Mouse (Mus musculus) heart, embryonic 11.5 days (tissue): ENCODE results near the gene Ttc25. TPM values are rescaled to one million over a fixed set of nuclear protein-coding genes. Genes with fewer than 3 reads are reported as not detected.
A peak's percentile ranks its signal among the peaks of the same experiment; 100 is the strongest.

ENCODE experiments used
- ATAC-seq: fragments of 200-750 bp; cut with Nextera tagmentation; replicated peaks from 2 replicates; pipeline ENCODE4 v1.8.0; 2017; ENCODE audit warnings: moderate library complexity; ENCODE audit not compliant: insufficient number of reproducible peaks, low FRiP score, low TSS enrichment
- H3K27ac ChIP-seq: fragments of 300-500 bp; sonication (generic); 2 replicates; pipeline ENCODE4 v1.5.1; 2014; ENCODE audit warnings: mild to moderate bottlenecking, low read depth, low read length
- H3K27me3 ChIP-seq: fragments of 300-500 bp; sonication (generic); 2 replicates; pipeline ENCODE4 v1.6.1; 2014; ENCODE audit warnings: mild to moderate bottlenecking, low read length, mixed read lengths; ENCODE audit not compliant: control insufficient read depth, insufficient read depth
- H3K36me3 ChIP-seq: fragments of 300-500 bp; sonication (generic); 2 replicates; pipeline ENCODE4 v1.6.1; 2014; ENCODE audit warnings: mild to moderate bottlenecking, low read length, moderate library complexity, mixed read lengths; ENCODE audit not compliant: control insufficient read depth, insufficient read depth
- H3K4me1 ChIP-seq: fragments of 300-500 bp; sonication (generic); 2 replicates; pipeline ENCODE4 v1.6.1; 2014; ENCODE audit warnings: low read length; ENCODE audit not compliant: control insufficient read depth, insufficient read depth
- H3K4me2 ChIP-seq: fragments of 300-500 bp; sonication (generic); 2 replicates; pipeline ENCODE4 v1.6.1; 2014; ENCODE audit warnings: mild to moderate bottlenecking, moderate library complexity
- H3K4me3 ChIP-seq: fragments of 300-500 bp; sonication (generic); 2 replicates; pipeline ENCODE4 v1.5.1; 2014; ENCODE audit warnings: low read depth, low read length
- H3K9ac ChIP-seq: fragments of 300-500 bp; sonication (generic); 2 replicates; pipeline ENCODE4 v1.6.1; 2014; ENCODE audit warnings: mild to moderate bottlenecking, low read depth, low read length, moderate library complexity
- H3K9me3 ChIP-seq: fragments of 300-500 bp; sonication (generic); replicated peaks from 2 replicates; pipeline ENCODE4 v1.6.1; 2016; ENCODE audit warnings: low read length; ENCODE audit not compliant: control insufficient read depth
- WGBS: fragments of 180-500 bp; shearing (Covaris S2); extraction: QIAGEN DNeasy Blood & Tissue Kit; methylation state at CpG from one replicate; pipeline ENCODE4 v1.1.7; 2014; ENCODE audit not compliant: insufficient replicate concordance; 5-methylcytosine and 5-hydroxymethylcytosine counted together
- polyA plus RNA-seq: library from polyadenylated mRNA; unstranded; fragments of >200 nt; fragmentation: Nextera tagmentation; extraction: Ambion mirVana; gene quantifications from 2 replicates; pipeline ENCODE4 v1.2.1, GENCODE M21; 2014

The Ttc25 gene
- polyA plus RNA-seq, 1 experiment from 2014 or later, result 0.31 TPM

GRCm38 (mm10) chr11:100536466-100536865 lies 8.9 kb upstream of the Ttc25 start:
- no peaks in the 10 kb centered on the region for H3K36me3 ChIP-seq
- no peak overlapping the region for H3K27ac ChIP-seq
- no peaks in the 10 kb centered on the region for H3K9me3 ChIP-seq
- H3K4me1 ChIP-seq, result 0 out of 2 replicates have a peak, but pooled peaks cover 3% of the 10 kb centered on the region
- no peaks in the 10 kb centered on the region for H3K27me3 ChIP-seq
- ATAC-seq, result no peak
- H3K9ac ChIP-seq, result no peak overlapping the region
- H3K4me2 ChIP-seq, result no peak overlapping the region
- no peak overlapping the region for H3K4me3 ChIP-seq

GRCm38 (mm10) chr11:100540966-100541365 lies 4.4 kb upstream of the Ttc25 start:
- Histone ChIP-seq H3K4me1 (0 out of 2 replicates have a peak, but pooled peaks cover 3% of the 10 kb centered on the region), H3K4me3 (no peak overlapping the region), H3K27me3 (no peaks in the 10 kb centered on the region), H3K36me3 (no peaks in the 10 kb centered on the region), H3K9ac (no peak overlapping the region), H3K27ac (no peak overlapping the region), H3K4me2 (no peak overlapping the region), H3K9me3 (no peaks in the 10 kb centered on the region)
- ATAC-seq, result no peak
- 23% methylated on average over 6 of the region's 6 CpGs for WGBS

- Histone ChIP-seq H3K36me3 (no peaks in the 10 kb centered on the region), H3K9ac (no peak overlapping the region), H3K4me3 (no peak overlapping the region), H3K27me3 (no peaks in the 10 kb centered on the region), H3K27ac (no peak overlapping the region), H3K4me1 (0 out of 2 replicates have a peak, but pooled peaks cover 3% of the 10 kb centered on the region), H3K4me2 (no peak overlapping the region), H3K9me3 (no peaks in the 10 kb centered on the region)
- 57% methylated on average over 2 of the region's 2 CpGs for WGBS
- no peak for ATAC-seq
Measured at GRCm38 (mm10) chr11:100541577-100541976, 3.8 kb upstream of the Ttc25 start.

GRCm38 (mm10) chr11:100545746-100546085 lies 309 bp downstream of the Ttc25 start:
- no peak for ATAC-seq
- WGBS, result 26% methylated on average over 7 of the region's 7 CpGs
- Histone ChIP-seq H3K36me3 (no peaks in the 10 kb centered on the region), H3K27me3 (no peaks in the 10 kb centered on the region), H3K9ac (peak overlapping the region; percentile 53; the same call in 1 of the 2 replicates), H3K4me1 (0 out of 2 replicates have a peak, but pooled peaks cover 3% of the 10 kb centered on the region), H3K4me2 (peak overlapping the region; percentile 75), H3K4me3 (peak overlapping the region; percentile 45), H3K27ac (peak overlapping the region; percentile 24; the same call in 1 of the 2 replicates), H3K9me3 (no peaks in the 10 kb centered on the region)

- 82% methylated on average over 6 of the region's 6 CpGs for WGBS
- no peaks in the 10 kb centered on the region for H3K27me3 ChIP-seq
- no peaks in the 10 kb centered on the region for H3K4me1 ChIP-seq
- ATAC-seq, result no peak
- H3K4me2 ChIP-seq, result no peak overlapping the region
- H3K27ac ChIP-seq, result no peak overlapping the region
- no peak overlapping the region for H3K4me3 ChIP-seq
- H3K9me3 ChIP-seq, result no peaks in the 10 kb centered on the region
- H3K36me3 ChIP-seq, result no peaks in the 10 kb centered on the region
- no peak overlapping the region for H3K9ac ChIP-seq
Measured at GRCm38 (mm10) chr11:100546955-100547354, 1.5 kb downstream of the Ttc25 start.

GRCm38 (mm10) chr11:100548141-100548540 lies 2.7 kb downstream of the Ttc25 start:
- 60% methylated on average over 6 of the region's 6 CpGs for WGBS
- H3K36me3 ChIP-seq, result no peaks in the 10 kb centered on the region
- no peaks in the 10 kb centered on the region for H3K9me3 ChIP-seq
- no peaks in the 10 kb centered on the region for H3K27me3 ChIP-seq
- H3K4me2 ChIP-seq, result no peak overlapping the region
- H3K4me3 ChIP-seq, result no peak overlapping the region
- H3K9ac ChIP-seq, result no peak overlapping the region
- H3K4me1 ChIP-seq, result no peaks in the 10 kb centered on the region
- ATAC-seq, result no peak
- no peak overlapping the region for H3K27ac ChIP-seq

GRCm38 (mm10) chr11:100549466-100549865 lies 4.1 kb downstream of the Ttc25 start:
- 68% methylated on average over 8 of the region's 8 CpGs for WGBS
- no peaks in the 10 kb centered on the region for H3K36me3 ChIP-seq
- H3K9me3 ChIP-seq, result no peaks in the 10 kb centered on the region
- H3K4me2 ChIP-seq, result no peak overlapping the region
- no peak for ATAC-seq
- no peak overlapping the region for H3K9ac ChIP-seq
- H3K4me3 ChIP-seq, result no peak overlapping the region
- no peak overlapping the region for H3K27ac ChIP-seq
- no peaks in the 10 kb centered on the region for H3K4me1 ChIP-seq
- H3K27me3 ChIP-seq, result no peaks in the 10 kb centered on the region

- Histone ChIP-seq H3K9ac (no peak overlapping the region), H3K4me3 (no peak overlapping the region), H3K4me1 (no peaks in the 10 kb centered on the region), H3K4me2 (no peak overlapping the region), H3K27ac (no peak overlapping the region), H3K9me3 (no peaks in the 10 kb centered on the region), H3K36me3 (no peaks in the 10 kb centered on the region), H3K27me3 (no peaks in the 10 kb centered on the region)
- WGBS, result 56% methylated on average over 6 of the region's 6 CpGs
- no peak for ATAC-seq
Measured at GRCm38 (mm10) chr11:100550101-100550500, 4.7 kb downstream of the Ttc25 start.

GRCm38 (mm10) chr11:100552842-100553241 lies 7.4 kb downstream of the Ttc25 start:
- Histone ChIP-seq H3K9me3 (no peaks in the 10 kb centered on the region), H3K4me3 (no peak overlapping the region), H3K9ac (no peak overlapping the region), H3K36me3 (no peaks in the 10 kb centered on the region), H3K27me3 (no peaks in the 10 kb centered on the region), H3K4me2 (no peak overlapping the region), H3K27ac (no peak overlapping the region), H3K4me1 (no peaks in the 10 kb centered on the region)
- ATAC-seq, result no peak
- 76% methylated on average over 4 of the region's 4 CpGs for WGBS
